Mouse (Mus musculus) megakaryocyte-erythroid progenitor cell, adult 5-6 weeks (primary cell): ENCODE data around the gene C1qa. TPM values are rescaled to one million over a fixed set of nuclear protein-coding genes. Genes with fewer than 3 reads are reported as not detected.

Experiments
- ATAC-seq: replicated peaks from 2 replicates; pipeline ENCODE4 v1.8.0; 2016; ENCODE audit warnings: mild to moderate bottlenecking, inconsistent platforms; ENCODE audit not compliant: severe bottlenecking, poor library complexity, low FRiP score, low TSS enrichment
- total RNA-seq, 2 experiments: library from RNA; stranded (forward) in 1 of 2; stranded (reverse) in 1 of 2; fragments of 200-1000, 215-1000 nt in 1 of 2; fragments of >200 nt in 1 of 2; fragmentation: Nextera tagmentation in 1 of 2; gene quantifications; 2 replicates each; pipeline ENCODE4 v1.2.3; 2014 to 2017

The C1qa gene
- total RNA-seq (2014; fragmentation: Nextera tagmentation) = 1.5 TPM in 1 of 2 replicates, not detected in the other
- total RNA-seq (2017) = not detected in 2 replicates

DNA sequence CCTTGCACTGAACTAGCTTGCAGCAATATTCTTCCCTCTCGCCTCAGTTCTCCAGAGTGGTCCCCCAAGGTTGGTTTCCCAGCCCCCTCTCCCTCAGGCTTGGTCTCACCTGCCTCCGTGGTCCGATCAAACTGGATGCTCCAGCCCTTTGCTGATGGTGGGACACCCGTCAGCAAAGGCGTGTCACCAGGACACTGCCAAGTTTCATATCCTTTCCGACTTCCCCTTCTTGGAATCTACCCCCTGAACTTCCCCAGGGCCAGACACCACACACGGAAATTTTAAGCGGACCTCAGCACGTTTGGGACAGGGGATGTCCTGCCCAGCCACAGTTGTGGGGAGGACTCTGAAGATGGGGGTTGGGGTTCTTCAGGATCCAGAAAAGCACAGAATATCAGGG lies at the start of gene C1qa:
TSS of gene C1qa (minus strand) at position 167 of the 400 bp plus-strand sequence.
- ATAC-seq = no peak

DNA sequence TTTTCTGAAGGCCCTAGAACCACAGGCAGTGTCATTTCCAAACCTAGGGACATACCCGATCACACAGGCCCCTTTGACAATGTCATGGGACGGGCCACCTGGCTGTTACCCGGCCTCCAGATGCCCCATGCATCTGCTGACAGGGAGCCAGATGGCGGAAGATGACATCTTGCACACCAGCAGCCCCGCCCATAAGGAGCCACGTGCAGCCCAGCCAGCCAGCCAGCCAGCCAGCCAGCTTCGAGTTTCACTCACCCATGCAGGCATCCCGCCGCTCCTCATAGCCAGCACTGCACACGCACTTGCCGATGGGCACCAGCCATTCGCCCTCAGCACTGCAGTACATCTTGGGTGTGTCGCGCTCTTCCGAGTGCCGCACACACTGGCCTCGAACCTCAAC lies 46.8 kb upstream of the C1qa start:
- ATAC-seq = no peak

DNA sequence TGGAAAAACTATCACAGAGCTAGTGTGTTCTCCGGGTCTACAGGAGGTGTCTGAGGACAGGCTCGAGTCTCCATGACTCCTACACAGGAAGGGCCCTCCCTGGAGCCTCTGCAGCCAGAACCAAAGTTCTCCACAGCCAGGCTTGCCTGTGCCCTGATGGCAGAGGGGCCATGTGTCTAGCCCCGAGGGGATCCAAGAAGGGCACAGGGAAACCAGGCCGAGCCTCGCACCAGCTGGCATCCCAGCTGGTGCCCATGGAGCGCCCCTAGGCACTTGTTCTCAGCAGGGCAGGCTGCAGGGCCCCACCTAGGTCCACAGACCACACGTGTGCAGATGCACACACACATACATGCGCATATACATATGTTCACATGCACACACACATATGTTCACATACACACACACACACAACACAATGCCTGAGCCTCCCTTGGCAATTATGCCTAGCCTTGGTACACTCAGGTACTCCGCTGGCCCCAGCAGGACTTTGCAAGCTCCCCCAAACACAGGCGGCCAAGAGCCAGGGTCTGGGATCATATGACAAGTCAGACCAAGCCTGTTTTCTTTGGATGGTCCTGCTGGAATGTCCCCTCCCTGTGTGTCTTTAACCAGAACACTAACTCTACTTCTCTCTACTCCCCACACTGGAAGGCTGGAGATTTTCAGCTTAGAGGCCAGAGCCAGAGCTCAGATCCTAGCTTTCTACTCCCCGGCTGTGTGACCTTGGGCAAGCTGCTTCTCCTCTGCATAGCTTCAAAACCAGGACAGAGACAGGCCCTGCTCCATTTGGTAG lies 46.2 kb upstream of the C1qa start:
- no peak for ATAC-seq

DNA sequence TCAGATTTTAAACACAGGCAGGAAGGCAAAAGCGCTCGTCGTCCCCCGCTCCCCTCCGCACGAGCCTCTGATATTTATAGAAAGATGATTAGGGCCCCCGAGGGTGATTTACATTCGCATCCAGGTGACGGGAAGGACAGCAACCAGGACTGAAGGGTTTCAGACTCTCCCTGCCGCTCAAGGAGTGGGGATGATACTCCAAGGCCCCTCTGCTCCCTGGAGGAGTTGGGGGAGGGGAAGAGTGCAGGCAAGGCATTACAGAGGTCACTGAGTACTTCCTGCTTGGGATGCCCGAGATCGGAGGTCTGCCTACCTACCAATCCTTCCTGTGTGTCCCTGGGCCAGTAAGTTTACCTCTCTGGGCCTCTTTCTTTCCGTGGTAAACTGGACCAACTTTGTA lies 44.6 kb upstream of the C1qa start:
- ATAC-seq = no peak

DNA sequence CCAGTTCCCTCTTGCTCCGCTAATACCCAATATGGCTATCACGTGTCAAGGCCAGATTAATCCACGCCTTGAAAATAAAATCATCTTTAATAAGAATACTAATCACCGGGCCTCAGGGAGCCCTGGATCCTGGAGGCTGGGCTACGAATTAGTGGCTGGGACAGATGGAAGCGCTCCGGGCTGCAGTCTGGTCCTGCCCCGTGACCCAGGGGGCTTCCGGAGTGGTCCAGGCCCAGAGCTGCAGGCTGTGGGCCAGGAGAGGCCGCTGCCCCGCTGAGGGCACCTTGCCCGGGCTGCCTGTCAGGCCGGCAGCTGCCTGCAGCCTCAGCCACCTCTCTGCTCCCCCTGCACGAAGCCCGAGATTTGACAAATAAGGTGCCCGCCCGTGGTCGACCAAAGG lies 44.2 kb upstream of the C1qa start:
- no peak for ATAC-seq

DNA sequence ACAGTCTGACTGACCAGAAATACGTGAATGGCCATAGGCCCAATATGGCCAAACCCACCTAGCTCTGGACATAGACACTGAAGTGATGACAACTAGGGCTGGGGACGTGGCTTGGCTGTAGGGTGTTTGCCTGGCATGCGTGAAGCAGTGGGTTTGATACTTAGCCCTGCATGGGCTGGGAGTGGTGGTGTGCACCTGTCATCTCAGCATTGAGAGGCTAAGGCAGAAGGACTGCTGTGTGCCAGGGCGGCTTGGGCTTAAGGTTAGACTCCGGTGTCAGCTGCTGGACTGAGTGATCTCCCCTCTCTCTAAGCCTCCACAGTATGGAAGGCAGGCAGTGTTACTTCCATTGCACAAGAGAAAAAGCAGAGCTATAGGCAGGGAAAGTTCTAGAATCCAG lies 39.3 kb upstream of the C1qa start:
- ATAC-seq = no peak

DNA sequence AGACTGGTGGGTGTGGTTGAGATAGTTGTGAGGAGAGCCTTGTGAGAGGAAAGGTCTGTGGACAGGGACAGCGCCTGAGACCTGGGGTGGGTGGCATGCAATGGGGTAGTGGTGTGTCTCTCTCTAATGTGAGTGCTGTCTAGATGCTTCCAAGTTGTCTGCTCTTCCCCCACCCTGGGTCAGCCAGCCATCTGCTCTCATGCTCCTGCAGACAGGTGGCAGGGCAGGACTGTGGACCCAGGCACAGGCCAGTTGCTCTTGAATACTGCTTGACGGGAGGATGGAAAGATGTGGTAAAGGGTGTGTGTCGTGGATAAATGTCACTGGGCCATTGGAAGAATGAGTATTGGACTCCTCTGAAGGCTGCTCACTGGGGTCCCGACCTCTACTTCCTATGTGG lies 38.7 kb upstream of the C1qa start:
- ATAC-seq = no peak

DNA sequence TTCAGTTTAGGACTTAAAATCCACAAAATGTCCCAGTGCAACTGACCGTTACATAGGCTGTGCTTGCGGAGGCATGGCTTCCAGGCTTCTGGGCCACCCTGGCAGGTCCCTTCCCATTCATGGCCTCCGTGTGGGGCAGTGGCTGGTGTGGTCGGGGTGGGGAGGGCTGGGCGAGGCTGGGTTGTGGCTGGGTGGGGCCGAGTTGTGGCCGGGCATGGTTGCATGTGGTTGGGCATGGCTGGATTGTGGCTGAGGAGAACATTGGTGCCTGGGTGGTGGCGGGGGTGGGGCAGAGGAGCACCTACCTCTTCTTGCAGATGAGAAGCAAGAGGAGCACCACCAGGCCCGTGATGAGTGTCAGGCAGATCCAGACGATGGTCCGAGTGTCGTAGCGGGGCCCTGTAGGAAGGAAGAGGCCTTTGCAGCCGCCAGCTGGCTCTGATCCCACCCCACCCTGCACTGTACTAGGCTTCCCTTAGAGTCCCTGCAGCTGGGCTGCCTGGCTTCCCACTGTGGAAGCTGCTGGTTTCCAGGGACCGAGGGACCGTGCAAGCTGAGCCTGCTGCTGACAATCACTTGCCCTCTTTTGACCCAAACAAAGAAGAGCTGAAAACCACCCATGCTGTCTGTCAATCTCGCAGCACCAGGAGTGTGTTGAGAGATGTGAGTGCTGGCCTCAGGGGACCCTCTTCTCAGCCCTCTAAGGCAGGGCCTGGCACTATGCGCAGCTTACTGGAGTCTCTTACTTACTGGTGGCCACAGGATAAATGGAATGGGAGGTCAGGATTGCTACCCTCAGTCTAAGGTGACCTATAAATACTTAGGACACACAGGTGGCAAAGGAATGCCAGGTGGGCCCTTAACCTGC lies 36.4 kb upstream of the C1qa start:
- ATAC-seq = no peak

DNA sequence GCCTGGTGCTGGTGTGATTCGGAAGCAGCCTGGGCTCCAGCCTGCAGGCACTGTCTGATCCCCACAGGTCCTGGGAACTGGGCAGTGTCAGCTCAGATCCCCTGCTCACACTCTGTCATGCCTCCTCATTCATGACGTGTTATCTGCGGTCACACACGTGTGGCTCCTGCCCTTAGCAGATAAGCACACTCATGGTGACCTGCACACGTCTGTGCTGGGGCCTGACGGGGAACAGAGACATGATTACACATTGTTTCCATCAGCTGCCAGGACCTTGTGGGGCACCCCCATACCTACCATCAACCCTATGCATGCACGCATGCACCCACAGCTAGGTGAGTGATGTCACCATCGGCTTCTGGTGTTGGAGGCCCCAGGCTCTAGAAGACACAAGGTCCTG lies 31.9 kb upstream of the C1qa start:
- ATAC-seq = peak; percentile 53

DNA sequence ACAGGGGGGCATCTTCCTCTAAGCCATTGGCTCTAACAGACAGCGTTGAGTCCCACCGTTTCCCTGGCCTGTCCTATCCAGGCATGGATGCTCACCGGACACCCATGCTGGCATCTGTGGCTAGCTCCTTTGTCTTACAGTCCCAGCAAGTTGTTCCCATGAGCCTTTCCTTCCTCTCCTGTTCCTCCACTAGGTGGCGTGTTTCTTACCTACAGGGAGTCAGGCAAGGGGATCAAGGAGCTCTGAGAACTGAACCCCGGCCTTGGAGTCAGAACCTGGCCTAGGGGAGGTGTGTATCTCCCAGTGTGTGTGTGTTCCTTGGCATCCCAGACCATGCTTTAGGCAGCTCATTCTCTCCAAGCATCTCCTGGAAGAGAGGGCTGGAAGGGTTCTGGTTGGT lies 30.3 kb upstream of the C1qa start:
- ATAC-seq = no peak

DNA sequence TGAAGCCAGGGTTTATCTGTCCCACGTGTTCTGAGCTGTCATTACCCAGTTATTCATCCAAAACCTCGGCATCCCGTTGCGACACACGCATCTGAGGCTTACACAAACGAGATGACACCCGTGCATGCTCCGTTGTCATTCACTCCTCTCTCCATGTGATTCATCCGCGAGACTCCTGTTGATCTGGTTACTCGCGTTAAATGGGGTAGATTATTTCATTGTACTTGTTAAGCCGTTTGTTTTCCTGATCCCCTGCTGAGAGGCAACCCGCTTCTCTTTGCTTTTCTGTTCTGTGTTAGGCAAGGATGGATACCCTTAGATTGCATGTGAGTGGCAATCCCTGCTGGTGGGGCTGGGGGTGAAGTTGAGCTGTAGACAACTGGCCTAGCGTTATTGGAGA lies 27.2 kb upstream of the C1qa start:
- no peak for ATAC-seq

DNA sequence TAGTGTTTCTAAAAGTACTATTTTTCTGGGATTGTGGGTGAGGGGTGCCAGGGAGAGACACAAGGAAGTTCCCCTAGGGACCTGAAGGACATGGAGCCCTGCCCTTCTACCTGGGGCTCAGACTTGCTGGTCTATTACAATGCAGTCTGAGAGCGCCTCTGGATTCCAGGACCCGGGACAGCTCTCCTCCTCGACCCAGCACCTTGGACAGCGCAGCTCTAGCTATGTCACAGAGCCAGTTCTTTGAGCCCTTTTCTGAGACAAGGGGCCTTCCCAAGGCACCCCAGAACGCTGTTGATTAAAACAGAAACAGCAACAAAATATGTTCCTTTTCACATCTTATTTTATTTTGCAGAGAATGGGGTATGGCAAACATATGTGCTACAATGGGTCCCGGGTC lies 25.9 kb upstream of the C1qa start:
- peak; percentile 73 for ATAC-seq

DNA sequence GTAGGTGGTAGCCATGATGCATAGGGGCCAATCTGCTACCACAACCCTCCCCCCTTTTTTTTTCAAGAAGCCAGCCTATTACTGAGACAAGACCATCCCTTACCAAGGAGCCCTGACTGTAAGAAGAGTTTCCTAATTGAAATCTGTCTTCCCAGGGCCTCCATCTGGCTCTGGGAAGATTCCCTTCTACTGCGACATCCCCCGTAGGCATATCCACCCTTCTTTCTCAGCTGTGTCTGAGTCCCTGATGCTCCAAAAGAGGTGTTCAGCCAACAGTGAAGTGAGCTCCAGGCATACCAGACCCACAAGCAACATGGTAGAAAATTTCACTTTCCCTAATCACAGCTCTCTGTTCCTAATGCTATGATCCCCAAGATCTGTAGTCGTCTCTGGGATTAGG lies 20.9 kb upstream of the C1qa start:
- no peak for ATAC-seq

DNA sequence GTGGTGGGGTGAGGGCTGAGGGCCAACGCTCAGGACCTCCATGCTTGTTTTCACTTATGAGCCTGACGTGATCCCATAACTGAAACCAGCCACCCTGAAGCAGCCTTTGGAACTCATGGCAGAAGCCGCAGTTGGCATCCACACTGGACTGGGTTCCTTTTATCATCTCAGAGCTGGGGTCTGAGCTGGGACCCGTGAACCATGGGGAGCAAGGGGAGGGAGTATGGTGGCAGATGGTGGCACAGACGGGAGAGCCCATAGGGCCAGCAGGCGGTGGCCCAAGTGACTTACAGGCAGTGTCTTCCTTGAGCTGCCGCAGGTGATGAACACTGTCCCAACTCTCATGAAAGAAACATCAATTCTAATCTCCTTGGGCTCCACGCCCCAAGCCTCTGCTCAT lies 20.2 kb upstream of the C1qa start:
- no peak for ATAC-seq

DNA sequence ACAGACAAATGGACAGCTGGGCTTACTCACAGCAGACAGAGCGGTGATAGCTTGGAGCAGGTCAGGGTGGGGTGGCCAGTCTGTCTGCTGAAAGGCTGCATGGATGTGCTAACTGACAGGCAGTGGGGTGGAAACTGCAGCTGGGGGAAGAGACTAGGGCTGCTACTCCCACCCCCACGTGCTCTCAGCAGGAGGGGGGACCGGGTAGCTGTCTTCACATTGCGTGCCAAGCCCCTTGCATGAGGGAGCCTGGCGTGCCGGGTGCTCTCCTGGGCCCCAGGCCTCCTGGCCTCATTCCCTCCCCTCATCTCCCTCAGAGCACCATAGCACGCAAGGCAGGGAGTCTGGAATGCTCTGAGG lies 18.5 kb upstream of the C1qa start:
- ATAC-seq = no peak

DNA sequence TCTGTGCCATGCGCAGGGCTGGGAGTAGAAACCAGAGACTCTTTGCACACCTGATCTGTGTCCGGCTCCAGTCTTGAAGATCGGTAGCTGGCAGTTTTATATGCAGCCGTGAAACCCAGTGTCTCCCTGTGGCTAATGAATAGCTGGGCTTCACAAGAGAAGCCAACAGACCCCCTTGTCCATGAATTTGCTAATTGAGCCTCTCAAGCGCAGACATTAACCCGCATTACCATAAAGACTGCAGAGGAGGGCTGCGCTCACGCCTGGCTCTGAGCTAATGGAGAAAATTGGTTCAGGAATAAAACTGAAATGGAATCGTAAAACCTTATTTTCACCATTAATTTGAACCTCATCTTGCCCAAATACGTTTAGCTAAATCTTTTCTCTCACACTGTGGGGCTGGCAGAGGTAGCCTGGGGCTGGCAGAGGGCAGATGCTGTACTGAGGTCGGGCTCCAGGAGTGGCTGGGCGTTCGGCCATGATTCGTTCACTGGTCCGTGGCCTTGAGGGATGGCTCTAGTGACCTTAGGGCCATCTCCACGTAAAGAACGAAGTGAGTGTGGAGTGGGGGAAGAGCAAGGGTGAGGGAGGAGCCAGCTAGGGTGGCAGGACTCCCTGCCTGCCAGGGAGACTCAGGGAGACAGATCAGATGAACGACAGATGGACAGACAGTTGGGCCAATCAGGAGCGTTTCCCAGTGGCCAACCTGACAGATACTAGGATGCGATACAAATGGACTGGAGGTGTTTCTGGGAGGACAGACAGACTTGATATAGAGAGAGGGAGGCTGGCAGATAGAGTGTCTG lies 18.0 kb upstream of the C1qa start:
- no peak for ATAC-seq

DNA sequence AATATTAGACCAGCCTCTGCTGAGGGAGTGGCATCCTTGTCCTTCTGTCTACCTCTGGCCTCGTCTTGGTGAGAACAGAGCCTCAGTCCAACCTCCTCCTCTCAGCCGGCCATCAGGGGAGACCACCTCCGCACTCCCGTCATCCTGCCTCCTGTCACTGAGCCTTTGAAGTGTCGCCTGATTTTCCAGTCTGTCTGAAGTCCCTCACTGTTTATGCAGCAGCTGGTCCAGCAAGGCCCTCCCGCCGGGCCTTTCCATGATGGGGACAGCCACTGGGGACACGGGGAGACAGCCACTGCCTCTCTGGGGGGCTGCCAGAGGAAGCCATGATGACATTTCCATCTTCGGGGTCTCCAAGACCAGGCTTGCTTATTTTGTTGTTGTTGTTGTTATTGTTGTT lies 14.2 kb upstream of the C1qa start:
- no peak for ATAC-seq

DNA sequence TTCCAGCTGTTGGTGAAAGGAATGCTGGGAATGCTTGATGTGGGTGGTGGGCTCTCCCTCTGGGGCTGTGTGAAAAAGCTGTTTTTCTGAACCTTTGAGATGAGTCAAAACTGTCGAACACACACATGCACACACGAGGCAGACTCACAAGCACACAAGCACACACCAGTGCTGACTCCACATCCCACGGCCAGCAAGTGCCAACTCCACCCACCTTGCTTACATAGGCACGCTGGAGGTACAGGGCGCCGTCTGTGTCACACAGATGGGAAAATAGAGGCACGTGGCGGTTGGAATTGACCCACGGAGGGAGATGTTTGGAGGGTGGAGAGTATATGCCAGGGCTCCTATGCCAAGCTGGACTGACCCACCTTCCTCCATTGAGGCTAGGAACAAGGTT lies 13.2 kb upstream of the C1qa start:
- no peak for ATAC-seq

DNA sequence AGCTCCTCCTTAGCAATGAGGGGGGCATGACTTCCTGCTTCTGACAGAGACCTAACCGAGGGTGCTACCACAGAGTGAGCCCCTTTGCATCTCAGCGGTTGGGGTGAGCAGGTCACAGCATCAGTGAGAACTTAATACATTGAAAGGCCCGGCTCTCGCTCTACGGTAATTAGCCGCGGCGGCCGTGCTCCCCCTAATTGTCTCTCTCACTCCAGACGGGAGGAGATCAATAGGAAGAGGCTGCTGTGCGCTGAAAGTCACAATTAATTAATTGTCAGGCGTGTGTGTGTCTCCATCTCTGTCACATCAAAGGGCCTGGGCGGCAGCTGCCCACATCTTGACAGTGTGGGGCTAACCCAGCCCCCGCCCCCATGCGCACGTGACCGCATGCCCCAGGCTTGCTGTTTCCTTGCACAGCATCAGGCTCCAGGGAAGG lies 12.6 kb upstream of the C1qa start:
- ATAC-seq = no peak

DNA sequence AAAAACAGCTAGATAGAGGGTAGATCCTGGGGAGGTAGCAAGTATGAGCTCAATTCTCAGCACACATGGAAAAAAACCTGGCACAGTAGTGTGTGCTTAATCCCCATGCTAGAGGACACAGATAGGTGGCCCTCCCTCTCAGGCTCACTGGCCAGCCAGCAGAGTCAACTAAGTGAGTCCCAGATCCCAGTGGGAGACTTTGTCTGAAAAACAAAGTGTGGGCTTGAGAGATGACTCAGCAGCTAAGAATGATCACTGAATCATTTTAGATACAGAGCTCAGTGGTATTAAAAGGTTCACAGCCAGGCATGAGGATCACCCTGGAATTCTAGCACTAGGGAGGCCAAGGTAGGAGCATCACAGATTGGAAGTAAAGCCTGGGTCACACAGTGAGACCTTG lies 9.2 kb upstream of the C1qa start:
- ATAC-seq = no peak
